Mouse (Mus musculus) intestine, embryonic 16.5 days (tissue): ENCODE measurements at regions not wholly inside any gene's neighbourhood (a gene's known extent, or its start where the extent isn't known, plus 50 kb on each side); places are given as distances from the start of the nearest gene placed in this dataset.
A peak's percentile ranks its signal among the peaks of the same experiment; 100 is the strongest.

ENCODE experiments used
- ATAC-seq: fragments of 200-750 bp; cut with Nextera tagmentation; 2 replicates; pipeline ENCODE4 v1.8.0; 2017; ENCODE audit warnings: moderate TSS enrichment, moderate library complexity
- H3K27ac ChIP-seq: fragments of 300-500 bp; sonication (generic); 2 replicates; pipeline ENCODE4 v1.5.1; 2014; ENCODE audit warnings: mild to moderate bottlenecking, low read length
- H3K27me3 ChIP-seq: fragments of 300-500 bp; sonication (generic); replicated peaks from 2 replicates; pipeline ENCODE4 v1.6.1; 2014; ENCODE audit warnings: low read length, control low read depth, mixed read lengths; ENCODE audit not compliant: control insufficient read depth, insufficient read depth
- H3K36me3 ChIP-seq: fragments of 300-500 bp; sonication (generic); 2 replicates; pipeline ENCODE4 v1.6.1; 2014; ENCODE audit warnings: low read length, control low read depth; ENCODE audit not compliant: control insufficient read depth, insufficient read depth
- H3K4me1 ChIP-seq: fragments of 300-500 bp; sonication (generic); 2 replicates; pipeline ENCODE4 v1.6.1; 2014; ENCODE audit warnings: low read length, control low read depth, mixed read lengths; ENCODE audit not compliant: control insufficient read depth, insufficient read depth
- H3K4me2 ChIP-seq: fragments of 300-500 bp; sonication (generic); 2 replicates; pipeline ENCODE4 v1.6.1; 2014; ENCODE audit warnings: low read depth, low read length, control low read depth
- H3K4me3 ChIP-seq: fragments of 300-500 bp; sonication (generic); 2 replicates; pipeline ENCODE4 v1.5.1; 2014; ENCODE audit warnings: mild to moderate bottlenecking, low read length
- H3K9ac ChIP-seq: fragments of 300-500 bp; sonication (generic); 2 replicates; pipeline ENCODE4 v1.6.1; 2014; ENCODE audit warnings: low read depth, low read length
- H3K9me3 ChIP-seq: fragments of 300-500 bp; sonication (generic); 2 replicates; pipeline ENCODE4 v1.6.1; 2016; ENCODE audit warnings: low read length, control low read depth; ENCODE audit not compliant: control insufficient read depth
- WGBS: fragments of 180-500 bp; shearing (Covaris S2); extraction: QIAGEN DNeasy Blood & Tissue Kit; methylation state at CpG from one replicate; pipeline ENCODE4 v1.1.7; 2014; 5-methylcytosine and 5-hydroxymethylcytosine counted together

DNA sequence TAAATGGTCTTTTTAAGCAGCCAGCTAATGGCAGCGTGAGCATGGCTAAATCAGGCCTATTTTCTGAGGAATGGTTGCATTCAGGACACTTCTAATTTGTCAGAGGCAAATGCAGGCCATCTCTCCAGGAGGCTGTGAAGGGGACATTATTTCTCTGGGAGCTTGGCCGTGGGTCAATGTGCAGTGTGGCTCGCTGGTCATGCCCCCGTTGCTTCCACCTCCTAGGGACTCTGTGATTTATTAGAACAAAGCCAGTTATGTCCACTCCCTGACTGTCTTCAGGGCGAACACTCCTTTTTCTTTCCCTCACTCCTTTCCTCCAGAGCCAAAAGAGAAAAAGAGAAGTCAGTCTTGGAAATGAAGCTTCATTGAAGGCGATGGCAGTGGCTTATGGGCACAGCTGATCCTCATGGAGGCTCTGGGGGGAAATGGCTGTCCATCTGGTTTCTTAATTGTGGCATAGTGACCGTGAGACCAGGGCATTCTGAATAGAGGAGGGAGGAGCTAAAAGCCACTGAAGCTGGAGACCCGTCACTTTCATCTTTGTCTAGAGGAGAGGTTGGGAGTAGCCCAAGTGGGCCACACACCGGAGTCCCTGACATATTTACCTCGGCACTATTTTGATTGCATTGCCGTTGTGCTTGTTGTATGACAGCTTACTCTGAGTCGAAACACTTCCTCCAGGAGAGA lies 348.2 kb upstream of the Zfp507 start:
- no peaks in the 10 kb centered on the region for H3K36me3 ChIP-seq
- H3K9ac ChIP-seq: no peak overlapping the region
- no peaks in the 10 kb centered on the region for H3K4me1 ChIP-seq
- no peak for ATAC-seq
- no peak overlapping the region for H3K4me2 ChIP-seq
- no peak overlapping the region for H3K4me3 ChIP-seq
- H3K27me3 ChIP-seq: no peaks in the 10 kb centered on the region
- no peaks in the 10 kb centered on the region for H3K9me3 ChIP-seq
- no peak overlapping the region for H3K27ac ChIP-seq
- WGBS: 56% methylated on average over 12 of the region's 12 CpGs

DNA sequence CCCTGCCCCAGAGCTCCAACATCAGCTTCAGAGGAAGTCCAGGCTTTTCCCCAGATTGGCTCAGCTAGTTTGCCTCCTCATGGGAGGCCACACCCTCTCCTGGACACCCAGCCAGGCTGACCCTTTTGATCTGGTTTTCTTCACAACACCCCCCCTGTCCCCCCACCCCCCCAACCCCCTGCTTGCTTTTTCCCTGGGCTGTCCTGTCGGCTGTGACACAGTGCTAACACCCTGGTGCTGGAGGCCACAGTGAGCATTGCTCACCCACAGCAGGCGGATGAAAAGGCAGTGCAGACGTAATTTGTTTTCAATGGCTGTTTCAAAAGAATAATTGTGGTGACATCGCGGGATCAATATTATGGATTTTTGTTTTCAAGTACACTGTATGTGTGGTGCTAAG lies 333.8 kb upstream of the Zfp507 start:
- no peaks in the 10 kb centered on the region for H3K36me3 ChIP-seq
- 46% methylated on average over 5 of the region's 5 CpGs for WGBS
- no peak overlapping the region for H3K9ac ChIP-seq
- H3K27me3 ChIP-seq: no peaks in the 10 kb centered on the region
- H3K4me1 ChIP-seq: peaks cover 8% of the 10 kb centered on the region; the same call in 1 of the 2 replicates
- ATAC-seq: no peak
- no peaks in the 10 kb centered on the region for H3K9me3 ChIP-seq
- H3K27ac ChIP-seq: no peak overlapping the region
- no peak overlapping the region for H3K4me2 ChIP-seq
- H3K4me3 ChIP-seq: no peak overlapping the region

DNA sequence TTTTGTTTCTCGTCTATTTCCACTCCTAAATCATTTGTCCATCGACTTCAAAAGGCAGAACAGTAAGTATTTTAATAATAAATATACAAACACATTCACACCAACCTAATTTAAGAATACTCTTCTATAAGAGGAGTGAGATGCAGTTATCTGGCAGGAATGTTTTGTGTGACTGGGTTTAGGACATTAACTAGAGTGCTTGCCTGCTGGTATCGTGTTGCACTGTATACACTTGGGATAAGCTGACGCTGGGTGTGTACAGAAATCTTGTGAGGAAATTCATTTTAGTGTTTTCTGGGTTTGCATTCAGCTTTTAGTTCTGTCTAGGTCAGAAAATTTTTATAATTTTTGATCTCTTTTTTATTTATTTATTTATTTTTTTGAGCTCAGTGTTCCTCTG lies 331.8 kb upstream of the Zfp507 start:
- Histone ChIP-seq H3K36me3 (no peaks in the 10 kb centered on the region), H3K4me2 (no peak overlapping the region), H3K9me3 (no peaks in the 10 kb centered on the region), H3K4me3 (no peak overlapping the region), H3K27ac (no peak overlapping the region), H3K27me3 (no peaks in the 10 kb centered on the region), H3K9ac (no peak overlapping the region), H3K4me1 (peaks cover 8% of the 10 kb centered on the region; the same call in 1 of the 2 replicates)
- ATAC-seq: no peak
- WGBS: 58% methylated on average over 4 of the region's 4 CpGs

DNA sequence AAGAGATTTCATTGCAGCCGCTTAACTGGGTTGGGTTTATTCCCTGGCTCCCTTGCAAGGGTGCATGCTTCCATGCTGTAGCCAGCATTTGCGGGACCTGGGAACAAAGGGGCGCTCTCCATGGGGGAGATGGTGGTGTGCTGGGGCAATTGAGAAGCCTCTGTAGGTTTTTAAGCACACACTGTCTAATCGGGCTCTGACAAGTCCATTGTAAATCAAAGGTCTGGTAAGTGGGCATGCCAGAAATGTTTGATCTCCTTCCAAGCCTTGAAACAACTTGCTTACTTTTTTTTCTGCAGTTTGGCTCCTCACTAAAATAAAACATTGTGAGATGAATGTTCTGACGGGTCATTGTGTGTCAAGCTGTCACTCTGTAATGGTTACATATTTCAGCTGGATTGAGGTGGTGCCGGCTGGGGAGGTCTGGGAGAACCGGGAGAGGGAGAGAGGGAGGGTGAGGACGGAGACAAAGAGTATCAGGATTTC lies 330.9 kb upstream of the Zfp507 start:
- Histone ChIP-seq H3K36me3 (no peaks in the 10 kb centered on the region), H3K4me1 (peaks cover 8% of the 10 kb centered on the region; the same call in 1 of the 2 replicates), H3K9ac (no peak overlapping the region), H3K27ac (no peak overlapping the region), H3K4me2 (no peak overlapping the region), H3K4me3 (no peak overlapping the region), H3K27me3 (no peaks in the 10 kb centered on the region), H3K9me3 (no peaks in the 10 kb centered on the region)
- WGBS: 8% methylated on average over 8 of the region's 8 CpGs
- ATAC-seq: peak; percentile 62

DNA sequence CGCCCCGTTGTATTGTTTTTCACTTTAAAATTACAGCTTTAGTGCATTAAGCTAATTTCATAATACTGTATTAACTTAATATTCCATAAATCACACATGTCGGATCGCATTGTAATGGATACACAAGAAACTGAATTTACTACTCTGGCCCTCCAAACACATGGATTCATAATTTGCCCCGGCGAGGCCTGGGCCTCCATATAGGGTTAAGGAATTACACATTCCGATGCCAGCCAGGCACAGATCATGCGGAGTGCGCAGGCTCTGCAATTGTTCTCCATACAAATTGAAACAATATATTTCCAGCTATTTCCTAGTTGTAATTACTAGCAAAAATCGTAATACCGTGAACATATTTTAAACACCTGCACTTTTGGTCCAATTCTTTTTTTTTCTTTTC lies 330.2 kb upstream of the Zfp507 start:
- H3K4me3 ChIP-seq: no peak overlapping the region
- no peak overlapping the region for H3K9ac ChIP-seq
- H3K27ac ChIP-seq: no peak overlapping the region
- H3K4me1 ChIP-seq: peaks cover 8% of the 10 kb centered on the region; the same call in 1 of the 2 replicates
- H3K27me3 ChIP-seq: no peaks in the 10 kb centered on the region
- WGBS: 71% methylated on average over 11 of the region's 11 CpGs
- ATAC-seq: no peak
- no peaks in the 10 kb centered on the region for H3K36me3 ChIP-seq
- no peak overlapping the region for H3K4me2 ChIP-seq
- no peaks in the 10 kb centered on the region for H3K9me3 ChIP-seq

DNA sequence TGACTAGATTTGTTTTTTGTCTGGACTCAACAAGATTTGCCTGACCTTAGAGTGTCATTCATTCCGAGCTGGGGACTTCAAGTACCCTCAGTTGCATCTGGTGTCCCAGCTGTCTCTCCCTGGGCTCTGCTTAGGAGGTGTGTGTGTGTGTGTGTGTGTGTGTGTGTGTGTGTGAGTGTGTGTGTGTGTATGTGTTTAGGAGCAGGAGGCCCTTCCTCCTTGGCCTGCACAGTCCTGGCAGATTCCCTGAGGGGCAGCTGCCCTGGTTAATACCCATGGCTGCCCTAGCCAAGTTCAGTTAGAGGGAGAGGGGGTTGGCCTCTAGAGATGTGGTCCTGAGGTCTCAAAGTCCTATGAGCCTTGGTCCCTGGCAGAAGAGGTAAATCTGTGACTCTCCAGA lies 329.8 kb upstream of the Zfp507 start:
- H3K9me3 ChIP-seq: no peaks in the 10 kb centered on the region
- H3K36me3 ChIP-seq: no peaks in the 10 kb centered on the region
- WGBS: 55% methylated on average over 1 of the region's 1 CpGs
- no peak overlapping the region for H3K27ac ChIP-seq
- no peak for ATAC-seq
- no peaks in the 10 kb centered on the region for H3K27me3 ChIP-seq
- H3K9ac ChIP-seq: no peak overlapping the region
- H3K4me1 ChIP-seq: peaks cover 8% of the 10 kb centered on the region; the same call in 1 of the 2 replicates
- H3K4me3 ChIP-seq: no peak overlapping the region
- no peak overlapping the region for H3K4me2 ChIP-seq

DNA sequence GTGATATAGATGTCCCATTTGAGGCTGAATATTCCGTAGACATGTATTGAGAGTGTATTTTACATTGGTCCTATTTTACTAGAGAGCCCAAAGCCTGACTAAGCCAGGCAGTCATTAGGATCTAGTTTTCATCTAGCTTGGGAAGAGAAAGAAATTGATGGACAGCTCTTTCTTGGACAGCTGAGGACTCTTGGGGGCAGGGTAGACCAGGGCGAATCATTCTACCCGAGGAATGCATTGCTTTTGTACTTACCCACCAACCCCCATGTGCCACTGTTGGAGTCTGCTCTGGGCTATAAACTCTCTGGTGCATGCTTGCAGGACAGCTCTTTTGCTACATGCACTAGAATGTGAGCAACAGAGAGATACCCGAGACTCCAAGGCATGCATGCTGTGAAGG lies 294.3 kb upstream of the Zfp507 start:
- no peaks in the 10 kb centered on the region for H3K9me3 ChIP-seq
- no peak overlapping the region for H3K4me3 ChIP-seq
- no peaks in the 10 kb centered on the region for H3K36me3 ChIP-seq
- no peaks in the 10 kb centered on the region for H3K27me3 ChIP-seq
- H3K27ac ChIP-seq: no peak overlapping the region
- peaks cover 14% of the 10 kb centered on the region for H3K4me1 ChIP-seq
- no peak for ATAC-seq
- WGBS: 86% methylated on average over 4 of the region's 4 CpGs
- no peak overlapping the region for H3K4me2 ChIP-seq
- no peak overlapping the region for H3K9ac ChIP-seq

DNA sequence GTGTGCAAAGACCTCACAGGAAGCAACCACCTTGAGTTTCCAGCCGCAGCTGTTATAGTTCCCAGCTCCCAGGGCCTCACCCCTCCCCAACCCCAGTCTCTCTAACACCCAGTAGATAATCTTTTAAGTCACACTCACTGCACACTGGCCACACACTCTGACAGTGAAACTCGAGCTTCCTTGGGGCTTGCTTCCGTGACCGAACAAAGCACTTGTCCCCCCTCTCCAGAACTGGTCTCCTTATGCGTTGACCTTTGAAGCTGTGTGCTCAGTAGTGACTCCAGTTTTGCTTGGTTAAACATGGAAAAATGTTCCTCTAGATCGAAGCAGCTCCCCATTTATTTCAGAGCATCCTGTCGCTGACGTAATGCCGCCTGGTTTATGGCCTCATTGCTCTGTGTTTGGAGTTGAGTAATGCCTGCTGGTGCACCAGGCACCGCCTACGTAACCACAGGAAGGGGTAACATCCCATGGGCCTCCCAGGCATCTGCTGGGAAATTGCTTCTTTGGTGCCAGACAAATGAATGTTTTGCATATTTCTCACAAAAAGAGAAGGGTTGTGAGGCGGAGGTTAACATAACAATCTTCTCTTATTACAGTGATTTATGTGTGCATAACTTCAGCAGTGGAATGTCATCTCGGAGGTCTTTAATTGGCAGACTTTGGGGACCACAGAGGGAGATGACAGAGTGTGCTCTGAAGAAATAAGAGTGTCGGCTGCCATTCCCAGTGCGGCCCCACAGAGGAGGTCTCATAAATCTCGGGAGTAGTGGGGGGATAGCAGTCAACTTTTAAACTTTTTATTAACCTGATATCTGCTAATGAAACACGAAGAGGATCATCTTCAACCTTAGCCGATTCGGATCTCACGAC lies 292.7 kb upstream of the Zfp507 start:
- 44% methylated on average over 20 of the region's 20 CpGs for WGBS
- peak overlapping the region; percentile 65 for H3K27ac ChIP-seq
- peak; percentile 89 for ATAC-seq

DNA sequence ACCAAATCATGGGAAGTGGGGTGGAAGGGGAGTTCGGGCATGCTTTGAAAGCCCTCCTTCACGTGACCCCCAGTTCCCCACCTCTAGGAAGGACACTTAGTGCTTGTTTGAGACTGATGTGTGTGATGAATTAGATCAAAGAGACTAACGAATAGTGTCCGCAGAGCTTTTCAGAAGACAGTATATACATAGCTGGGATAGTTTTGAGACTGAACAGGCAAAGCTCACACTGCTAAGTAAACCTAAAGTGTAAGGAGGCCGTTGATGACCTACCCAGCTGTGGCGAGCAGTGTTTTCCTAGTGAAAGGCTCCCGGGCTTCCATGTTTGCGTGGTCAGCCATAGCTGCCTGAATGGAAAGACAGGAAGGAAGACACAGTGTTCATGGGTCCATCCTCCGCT lies 288.3 kb upstream of the Zfp507 start:
- no peak for ATAC-seq
- Histone ChIP-seq H3K27me3 (no peaks in the 10 kb centered on the region), H3K9ac (no peak overlapping the region), H3K36me3 (no peaks in the 10 kb centered on the region), H3K27ac (no peak overlapping the region), H3K4me1 (peaks cover 11% of the 10 kb centered on the region), H3K4me2 (no peak overlapping the region), H3K4me3 (no peak overlapping the region), H3K9me3 (no peaks in the 10 kb centered on the region)
- WGBS: 54% methylated on average over 9 of the region's 9 CpGs

More for the DNA sequence above, 292.7 kb upstream of the Zfp507 start:
- H3K9ac ChIP-seq: no peak overlapping the region
- H3K9me3 ChIP-seq: no peaks in the 10 kb centered on the region
- H3K27me3 ChIP-seq: no peaks in the 10 kb centered on the region
- H3K36me3 ChIP-seq: no peaks in the 10 kb centered on the region
- no peak overlapping the region for H3K4me3 ChIP-seq
- H3K4me1 ChIP-seq: peaks cover 12% of the 10 kb centered on the region
- H3K4me2 ChIP-seq: no peak overlapping the region
